Mouse (Mus musculus): ENCODE results near the gene Ccl25. TPM values are rescaled to one million over a fixed set of nuclear protein-coding genes. Genes with fewer than 3 reads are reported as not detected.

Gene Ccl25
- total and polyA plus RNA-seq, 3 experiments = 4.6 to 6.0 (median 5.4) TPM

GRCm38 (mm10) chr8:4355455-4355854 is 30.4 kb downstream of the Ccl25 start:
- no peak overlapping the region for H3K4me3 ChIP-seq (replicated peaks in 1 of 3; ENCODE audit: low read depth in 2 of 3, low read length in 2 of 3, poor library complexity in 1 of 3)
- H3K27ac ChIP-seq (ENCODE audit: insufficient read depth, low read depth) = no peak overlapping the region
- no peaks in the 10 kb centered on the region for H3K9me3 ChIP-seq (replicated peaks; ENCODE audit: low read length)
- no peak overlapping the region for H3K4me2 ChIP-seq (ENCODE audit: insufficient read depth, low read depth, poor library complexity, severe bottlenecking)
- H3K4me1 ChIP-seq (ENCODE audit: control insufficient read depth in 1 of 2, insufficient read depth in 2 of 2) = no peaks in the 10 kb centered on the region
- peaks cover 0 to 2% of the 10 kb centered on the region in 2 experiments for H3K36me3 ChIP-seq (replicated peaks in 1 of 2; ENCODE audit: control insufficient read depth in 1 of 2, insufficient read depth in 1 of 2, low read length in 1 of 2)
- DNase-seq (ENCODE audit: extremely low read depth) = no peak
- in situ Hi-C loops (cut with MboI; ENCODE audit: low pct_ligation_motif_present, low pct_unique_long_range_greater_than_20kb, low sequenced_read_pairs) = loop anchor here (25.0 kb wide), 1 partner anchor 643 kb away; the partner anchor contains the start of gene Clec4g
- dilution Hi-C loops (cut with MboI; ENCODE audit: extremely low pct_ligation_motif_present, extremely low pct_unique_long_range_greater_than_20kb, low sequenced_read_pairs) = no loop called here
- no peaks in the 10 kb centered on the region for H3K27me3 ChIP-seq (replicated peaks)
- TF ChIP-seq JUND (conservative IDR thresholded peaks at IDR 0.05; ENCODE audit: low read depth, low read length) = no peak
- TF ChIP-seq ELF1 (IDR thresholded peaks at IDR 0.05; ENCODE audit: low read depth, low read length) = no peak
- TF ChIP-seq SIN3A (IDR thresholded peaks at IDR 0.05; ENCODE audit: low read length) = no peak
- no peak for TF ChIP-seq ETS1 (conservative IDR thresholded peaks at IDR 0.05; ENCODE audit: low read depth, low read length)
- no peaks in the 10 kb centered on the region for H3K79me2 ChIP-seq (replicated peaks; ENCODE audit: control insufficient read depth, extremely low read depth, insufficient read depth, poor library complexity, severe bottlenecking)
- no peak overlapping the region for H3K9ac ChIP-seq (ENCODE audit: insufficient read depth, low read depth)

- TF ChIP-seq MXI1 (IDR thresholded peaks at IDR 0.05; ENCODE audit: low read depth, low read length) (no peak), ZMIZ1 (IDR thresholded peaks at IDR 0.05; ENCODE audit: low read depth, low read length) (no peak), MAX (IDR thresholded peaks at IDR 0.05; ENCODE audit: low read length) (no peak), SMC3 (IDR thresholded peaks at IDR 0.05; ENCODE audit: low read depth, low read length) (no peak), NRF1 (IDR thresholded peaks at IDR 0.05; ENCODE audit: low read depth, low read length) (no peak), MAFK (IDR thresholded peaks at IDR 0.05; ENCODE audit: insufficient replicate concordance, low read length) (no peak), CHD1 (IDR thresholded peaks at IDR 0.05; ENCODE audit: low read depth, low read length) (no peak), POLR2AphosphoS2 (IDR thresholded peaks at IDR 0.05; ENCODE audit: low read depth, low read length) (no peak)
- H3K36me3 ChIP-seq (replicated peaks in 1 of 2; ENCODE audit: control insufficient read depth in 1 of 2, insufficient read depth in 1 of 2, low read length in 1 of 2) = no peaks in the 10 kb centered on the region
- in situ Hi-C loops (cut with MboI; ENCODE audit: low pct_ligation_motif_present, low pct_unique_long_range_greater_than_20kb, low sequenced_read_pairs) (loop anchor here (25.0 kb wide), 1 partner anchor 647 kb away; the partner anchor contains the start of gene Clec4g), dilution Hi-C loops (cut with MboI; ENCODE audit: extremely low pct_ligation_motif_present, extremely low pct_unique_long_range_greater_than_20kb, low sequenced_read_pairs) (no loop called here)
- H3K79me2 ChIP-seq (replicated peaks; ENCODE audit: control insufficient read depth, extremely low read depth, insufficient read depth, poor library complexity, severe bottlenecking) = no peaks in the 10 kb centered on the region
- H3K4me3 ChIP-seq (replicated peaks in 1 of 3; ENCODE audit: low read depth in 2 of 3, low read length in 2 of 3, poor library complexity in 1 of 3) = no peak overlapping the region
- no peak overlapping the region for H3K9ac ChIP-seq (ENCODE audit: insufficient read depth, low read depth)
- H3K4me2 ChIP-seq (ENCODE audit: insufficient read depth, low read depth, poor library complexity, severe bottlenecking) = no peak overlapping the region
- no peak for DNase-seq (ENCODE audit: extremely low read depth)
- no peak overlapping the region for H3K27ac ChIP-seq (ENCODE audit: insufficient read depth, low read depth)
- H3K4me1 ChIP-seq (ENCODE audit: control insufficient read depth in 1 of 2, insufficient read depth in 2 of 2) = no peaks in the 10 kb centered on the region
- no peaks in the 10 kb centered on the region for H3K9me3 ChIP-seq (replicated peaks; ENCODE audit: low read length)
- H3K27me3 ChIP-seq (replicated peaks) = no peaks in the 10 kb centered on the region
These were observed 34.4 kb downstream of the Ccl25 start for GRCm38 (mm10) chr8:4359362-4359761.

GRCm38 (mm10) chr8:4360922-4361321 is 35.9 kb downstream of the Ccl25 start:
- dilution Hi-C loops (cut with MboI; ENCODE audit: extremely low pct_ligation_motif_present, extremely low pct_unique_long_range_greater_than_20kb, low sequenced_read_pairs) (no loop called here), in situ Hi-C loops (cut with MboI; ENCODE audit: low pct_ligation_motif_present, low pct_unique_long_range_greater_than_20kb, low sequenced_read_pairs) (loop anchor here (10.0 to 25.0 kb wide), 2 partner anchors 216 to 649 kb away; partner anchors contain the start of gene Clec4g)
- Histone ChIP-seq H3K36me3 (replicated peaks in 1 of 2; ENCODE audit: control insufficient read depth in 1 of 2, insufficient read depth in 1 of 2, low read length in 1 of 2) (no peaks in the 10 kb centered on the region), H3K4me3 (replicated peaks in 1 of 3; ENCODE audit: low read depth in 2 of 3, low read length in 2 of 3, poor library complexity in 1 of 3) (no peak overlapping the region), H3K4me2 (ENCODE audit: insufficient read depth, low read depth, poor library complexity, severe bottlenecking) (no peak overlapping the region), H3K27me3 (replicated peaks) (no peaks in the 10 kb centered on the region), H3K4me1 (ENCODE audit: control insufficient read depth in 1 of 2, insufficient read depth in 2 of 2) (no peaks in the 10 kb centered on the region), H3K79me2 (replicated peaks; ENCODE audit: control insufficient read depth, extremely low read depth, insufficient read depth, poor library complexity, severe bottlenecking) (no peaks in the 10 kb centered on the region), H3K9ac (ENCODE audit: insufficient read depth, low read depth) (no peak overlapping the region), H3K27ac (ENCODE audit: insufficient read depth, low read depth) (no peak overlapping the region), H3K9me3 (replicated peaks; ENCODE audit: low read length) (no peaks in the 10 kb centered on the region)
- no peak for DNase-seq (ENCODE audit: extremely low read depth)
- TF ChIP-seq CHD2 (IDR thresholded peaks at IDR 0.05; ENCODE audit: low read length) (no peak), SMC3 (IDR thresholded peaks at IDR 0.05; ENCODE audit: low read depth, low read length) (no peak), ZC3H11A (IDR thresholded peaks at IDR 0.05; ENCODE audit: low read depth, low read length) (no peak), CHD1 (IDR thresholded peaks at IDR 0.05; ENCODE audit: low read depth, low read length) (no peak), JUND (conservative IDR thresholded peaks at IDR 0.05; ENCODE audit: low read depth, low read length) (no peak), MAX (IDR thresholded peaks at IDR 0.05; ENCODE audit: low read length) (no peak), HCFC1 (IDR thresholded peaks at IDR 0.05; ENCODE audit: low read depth, low read length) (no peak), CTCF (conservative IDR thresholded peaks at IDR 0.05 in 1 of 2, IDR thresholded peaks at IDR 0.05 in 1 of 2; ENCODE audit: low read depth in 2 of 2, low read length in 2 of 2) (no peak), E2F4 (IDR thresholded peaks at IDR 0.05; ENCODE audit: insufficient replicate concordance, low read depth, low read length) (no peak), MXI1 (IDR thresholded peaks at IDR 0.05; ENCODE audit: low read depth, low read length) (no peak), RCOR1 (conservative IDR thresholded peaks at IDR 0.05; ENCODE audit: low read depth, low read length) (no peak), POLR2A (IDR thresholded peaks at IDR 0.05; ENCODE audit: low read depth, low read length) (no peak)
